Mouse (Mus musculus): ENCODE measurements at regions not wholly inside any gene's neighbourhood (a gene's known extent, or its start where the extent isn't known, plus 50 kb on each side); places are given as distances from the start of the nearest gene placed in this dataset.

DNA sequence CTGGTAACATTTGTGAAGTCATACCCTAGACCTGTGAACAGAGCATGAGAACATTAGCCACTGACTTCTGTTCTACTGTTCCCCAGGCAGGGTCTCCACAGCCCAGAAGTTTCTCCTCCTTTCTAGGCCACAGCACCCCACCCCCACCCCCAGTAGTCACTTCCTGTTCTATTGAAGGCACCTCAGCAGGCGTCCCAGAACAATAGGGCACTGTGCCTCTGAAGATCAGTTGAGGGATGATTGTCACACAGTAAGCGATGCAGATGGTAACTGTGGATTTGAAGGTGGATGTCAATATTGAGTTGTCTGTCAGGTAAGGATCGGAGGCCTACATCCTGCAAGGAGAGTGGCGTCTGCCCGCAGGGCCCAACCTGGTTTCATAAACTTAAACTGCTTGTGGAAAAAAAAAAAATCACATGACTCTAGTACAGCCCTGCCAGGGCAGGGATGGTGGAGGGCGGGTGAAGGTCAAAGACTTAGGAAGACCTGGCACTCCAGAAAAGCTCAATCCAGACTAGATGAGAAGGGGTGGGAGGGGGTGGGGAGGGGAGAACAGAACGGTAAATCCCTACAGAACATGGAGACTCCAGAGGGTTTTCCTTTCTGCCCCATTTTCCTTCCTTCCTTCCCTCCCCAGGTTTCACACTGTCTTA is 103.1 kb upstream of the Rybp start:
- DNase-seq (ENCODE audit: low spot score in 2 of 2): no peak

DNA sequence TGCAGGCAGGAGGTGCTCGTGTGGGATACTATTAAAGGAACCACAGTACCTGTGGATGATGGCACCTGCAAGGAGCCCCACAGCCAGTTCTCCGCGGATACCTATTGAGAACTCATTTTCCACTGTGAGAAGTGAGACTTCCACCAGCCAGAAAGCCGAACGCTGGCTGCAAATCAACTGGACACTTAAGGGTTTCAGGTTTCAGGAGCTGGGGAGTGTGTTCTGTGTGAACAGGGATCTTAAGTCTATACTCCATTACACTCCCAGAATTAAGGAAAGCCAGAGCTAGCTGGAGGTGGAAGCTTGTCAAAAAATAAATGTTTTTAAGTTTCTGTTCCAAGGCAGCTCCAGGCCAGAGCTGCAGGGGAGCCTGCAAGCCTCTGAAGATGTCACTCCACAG is 99.8 kb upstream of the Rybp start:
- no peak for DNase-seq (ENCODE audit: low spot score in 2 of 2)

- no peak for DNase-seq (ENCODE audit: low spot score in 2 of 2)
Measured at GRCm38 (mm10) chr6:100385640-100386039, 98.4 kb upstream of the Rybp start.

GRCm38 (mm10) chr6:100381046-100381445 is 93.8 kb upstream of the Rybp start:
- peak in 1 of 2 experiments; percentile 20 for DNase-seq (ENCODE audit: low spot score in 2 of 2)

DNA sequence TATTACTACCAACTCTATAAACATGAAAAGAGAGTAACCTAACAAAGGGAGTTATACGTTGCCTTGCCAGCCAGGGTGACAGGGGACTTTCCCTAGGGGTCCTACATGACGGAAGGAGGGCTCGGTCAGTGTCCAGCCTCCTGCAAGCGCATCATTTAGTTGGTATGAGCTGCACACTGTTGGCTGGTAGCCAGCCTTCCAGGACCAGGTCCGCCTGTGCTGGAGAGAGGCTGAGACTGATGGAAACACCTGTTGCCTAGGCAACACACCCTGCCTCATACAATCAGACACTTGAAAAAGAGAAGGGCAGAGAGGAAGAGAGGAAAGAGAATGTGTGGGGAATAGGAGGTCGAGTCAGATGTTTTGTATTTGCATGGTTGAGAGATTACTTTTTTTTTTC is 93.3 kb upstream of the Rybp start:
- no peak for DNase-seq (ENCODE audit: low spot score in 2 of 2)

GRCm38 (mm10) chr6:100379792-100380191 is 92.5 kb upstream of the Rybp start:
- DNase-seq (ENCODE audit: low spot score in 2 of 2): no peak

GRCm38 (mm10) chr6:100378533-100378874 is 91.2 kb upstream of the Rybp start:
- no peak for DNase-seq (ENCODE audit: low spot score in 2 of 2)

GRCm38 (mm10) chr6:100377828-100378532 is 90.7 kb upstream of the Rybp start:
- no peak for DNase-seq (ENCODE audit: low spot score in 2 of 2)

DNA sequence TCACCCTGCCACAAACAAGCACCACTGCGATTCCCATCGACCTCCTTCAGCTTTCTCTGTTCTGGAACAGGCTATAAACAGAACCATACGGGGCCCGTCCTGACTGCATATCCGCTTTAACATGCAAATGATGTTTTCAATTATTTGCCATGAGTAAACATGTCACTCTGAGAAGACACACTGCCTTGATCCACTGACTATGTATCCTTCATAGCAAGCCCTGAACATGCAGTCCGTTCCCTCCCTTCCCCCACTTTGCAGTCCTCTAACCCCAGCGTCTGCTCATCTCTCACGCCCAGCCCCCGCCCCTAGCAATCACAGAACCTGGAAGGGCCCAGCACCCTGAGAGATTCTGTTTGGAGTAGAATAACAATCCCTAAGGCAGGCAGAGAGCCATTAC is 89.4 kb upstream of the Rybp start:
- DNase-seq (ENCODE audit: low spot score in 2 of 2): no peak

GRCm38 (mm10) chr6:100370828-100371227 is 83.5 kb upstream of the Rybp start:
- no peak for DNase-seq (ENCODE audit: low spot score in 2 of 2)

DNA sequence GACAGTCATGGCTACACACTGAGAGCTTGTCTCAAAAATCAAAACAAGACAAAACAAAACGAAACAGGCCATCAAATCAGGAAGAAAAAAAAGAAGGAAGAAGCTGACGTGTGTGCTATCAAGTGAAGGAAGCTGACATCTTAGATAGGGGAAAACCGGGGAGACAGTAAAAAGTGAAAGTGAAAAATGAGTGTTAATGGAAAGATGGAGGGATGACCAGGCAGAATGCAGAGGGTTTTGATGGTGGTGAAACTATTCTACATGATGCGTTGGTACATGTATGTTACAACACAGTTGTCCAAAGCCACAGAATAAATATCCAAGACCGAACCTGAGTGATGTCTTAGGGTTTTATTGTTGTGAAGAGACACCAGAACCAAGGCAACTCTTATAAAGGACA is 83.1 kb upstream of the Rybp start:
- no peak for DNase-seq (ENCODE audit: low spot score in 2 of 2)

DNA sequence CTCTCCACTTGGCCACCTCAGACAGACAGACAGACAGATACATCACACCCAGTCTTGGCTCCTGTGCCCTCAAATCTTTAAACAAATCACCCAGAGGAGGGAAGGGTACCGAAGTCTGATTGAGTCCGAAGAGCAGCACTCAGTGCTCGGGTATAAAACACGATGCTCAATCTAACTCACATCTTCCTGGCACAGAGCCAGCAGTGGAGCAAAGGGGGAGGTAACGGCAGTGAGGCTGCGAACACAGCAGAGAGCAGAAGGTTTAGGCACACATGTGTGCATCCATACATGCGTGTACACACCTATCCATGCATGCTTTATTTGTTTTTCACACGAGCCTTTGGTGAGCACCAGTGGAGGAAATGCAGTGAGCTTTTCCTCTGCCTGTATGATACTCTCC is 78.9 kb upstream of the Rybp start:
- no peak for DNase-seq (ENCODE audit: low spot score in 2 of 2)

GRCm38 (mm10) chr6:100365791-100366190 is 78.5 kb upstream of the Rybp start:
- DNase-seq (ENCODE audit: low spot score in 2 of 2): no peak

GRCm38 (mm10) chr6:100363683-100364082 is 76.4 kb upstream of the Rybp start:
- no peak for DNase-seq (ENCODE audit: low spot score in 2 of 2)

DNA sequence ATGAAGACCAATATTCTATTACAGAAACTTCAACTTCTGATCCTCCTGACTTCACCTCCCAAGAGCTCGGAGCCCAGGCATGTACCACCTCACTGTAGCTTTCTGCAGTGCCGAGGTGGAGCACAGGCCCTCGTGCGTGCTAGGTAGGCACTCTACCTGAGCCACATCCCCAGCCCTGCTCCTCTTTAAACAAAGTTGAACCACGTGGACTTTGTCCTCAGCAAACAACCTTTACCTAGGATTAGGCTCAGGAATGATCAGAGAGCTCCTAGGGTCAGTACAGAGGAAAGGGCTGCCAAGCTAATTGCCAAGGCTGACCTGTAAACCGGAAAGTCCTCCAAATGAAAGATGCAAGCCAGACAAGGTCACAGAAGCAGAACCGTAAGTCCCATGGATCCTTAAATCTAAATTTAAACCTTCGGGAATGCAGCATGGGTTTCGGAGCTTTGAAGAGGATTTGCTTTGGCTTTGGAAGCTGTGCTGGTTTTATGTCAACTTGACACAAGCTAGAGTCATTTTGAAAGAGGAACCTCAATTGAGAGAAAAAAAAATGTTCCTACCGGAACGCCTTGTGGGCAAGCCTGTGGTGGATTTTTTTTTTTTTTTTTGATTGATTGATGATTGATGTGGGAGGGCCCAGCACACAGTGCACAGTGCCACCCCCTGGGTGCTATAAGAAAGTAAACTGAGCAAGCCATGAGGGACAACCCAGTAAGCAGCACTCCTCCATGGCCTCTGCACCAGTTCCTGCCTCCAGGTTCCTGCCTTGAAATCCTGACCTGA is 69.5 kb upstream of the Rybp start:
- DNase-seq (ENCODE audit: low spot score in 2 of 2): no peak

DNA sequence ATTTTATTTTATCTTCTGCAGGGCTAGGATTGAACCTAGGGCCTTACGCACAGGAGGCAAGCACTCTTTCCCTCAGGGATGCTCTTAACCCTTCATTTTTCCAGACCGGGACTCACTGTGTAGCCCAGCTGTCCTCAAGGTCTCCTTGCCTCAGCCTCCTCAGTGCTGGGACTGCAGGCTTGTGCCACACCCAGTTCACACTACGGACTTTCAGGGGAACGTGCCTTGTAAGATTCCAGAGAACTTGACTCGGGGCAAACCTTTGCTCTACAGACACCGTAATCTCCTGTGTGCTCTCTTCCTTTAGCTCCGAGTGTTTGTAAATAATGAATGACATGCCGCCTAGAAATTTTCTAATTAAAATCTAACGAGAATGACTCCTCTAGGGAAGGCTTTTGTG is 68.6 kb upstream of the Rybp start:
- no peak for DNase-seq (ENCODE audit: low spot score in 2 of 2)

DNA sequence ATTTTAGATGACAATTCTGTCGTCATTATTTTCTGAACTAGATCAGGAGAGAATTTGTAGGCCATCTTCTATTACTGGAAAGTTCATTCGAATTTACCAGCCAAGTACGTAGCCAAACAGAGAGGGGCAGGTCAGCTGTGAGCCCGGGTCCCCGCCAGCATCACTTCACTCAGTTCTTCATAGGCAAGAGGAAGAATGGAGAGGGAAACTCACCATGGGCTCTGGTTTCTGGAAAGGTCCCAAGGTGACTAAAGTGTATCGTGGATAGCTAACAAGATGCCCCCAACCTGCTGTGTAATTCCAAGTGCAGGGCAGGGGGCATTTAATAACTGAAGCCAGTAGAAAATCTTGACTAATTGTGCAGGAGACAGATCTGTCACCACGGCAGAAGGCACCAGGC is 60.2 kb upstream of the Rybp start:
- no peak for DNase-seq (ENCODE audit: low spot score in 2 of 2)

DNA sequence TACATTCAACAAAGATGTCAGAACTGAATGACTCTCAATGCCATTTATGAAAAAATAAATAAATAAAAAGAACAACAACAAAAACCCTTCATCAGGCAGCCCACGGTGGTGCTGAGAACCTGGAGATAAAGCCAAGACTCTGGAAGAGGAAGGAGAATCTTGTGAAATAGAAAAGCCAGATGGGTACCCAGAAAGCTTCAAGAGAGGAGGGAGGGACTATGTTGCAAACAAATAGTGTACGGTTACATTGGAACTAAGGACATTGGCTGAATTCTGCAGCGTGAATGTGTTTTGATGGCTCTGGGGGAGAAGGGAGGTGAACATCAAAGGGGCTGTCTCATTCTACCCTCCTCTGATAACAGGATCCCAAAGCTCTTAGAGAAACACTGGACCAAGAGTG is 57.8 kb upstream of the Rybp start:
- no peak for DNase-seq (ENCODE audit: low spot score in 2 of 2)

- no peak for DNase-seq (ENCODE audit: low spot score in 2 of 2)
Measured at GRCm38 (mm10) chr6:100341305-100342290, 54.3 kb upstream of the Rybp start.

DNA sequence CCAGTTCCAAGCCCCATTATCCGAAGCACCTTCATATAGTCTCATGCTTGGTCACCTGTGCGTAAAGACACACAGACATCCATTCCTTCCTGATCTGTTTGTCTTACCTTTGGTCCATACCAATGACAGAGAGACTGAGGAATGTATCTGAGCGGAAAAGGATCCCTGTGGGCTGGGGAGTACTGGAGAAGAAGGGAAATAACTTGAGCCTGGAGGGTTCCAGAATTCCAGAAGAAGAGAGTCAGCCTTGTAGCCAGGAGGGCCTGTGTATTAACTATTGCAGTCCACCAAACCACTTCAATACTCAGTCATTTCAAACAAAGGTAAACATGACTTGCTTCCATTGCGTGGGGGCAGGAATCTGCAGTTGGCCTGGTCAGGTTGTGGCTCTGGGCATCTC is 51.0 kb upstream of the Rybp start:
- no peak for DNase-seq (ENCODE audit: low spot score in 2 of 2)

All from heart, adult 9 months (tissue).